Mouse (Mus musculus): ENCODE data around the gene Zfp423. TPM values are rescaled to one million over a fixed set of nuclear protein-coding genes. Genes with fewer than 3 reads are reported as not detected.

Zfp423 gene
- polyA plus RNA-seq, 1 experiment from 2014 or later = 23.1 TPM

- H3K27ac ChIP-seq (replicated peaks; ENCODE audit: low read depth, low read length) = peak overlapping the region; percentile 75
- H3K36me3 ChIP-seq (ENCODE audit: control insufficient read depth, insufficient read depth, low read length) = no peaks in the 10 kb centered on the region
- ATAC-seq (ENCODE audit: low read depth) (peak; percentile 34; the same call in 1 of the 2 replicates), DNase-seq (ENCODE audit: low spot score) (peak; percentile 86)
- H3K9me3 ChIP-seq (ENCODE audit: control insufficient read depth, low read length) = no peaks in the 10 kb centered on the region
- H3K9ac ChIP-seq (ENCODE audit: low read depth, low read length) = peak overlapping the region; percentile 14; the same call in 1 of the 2 replicates
- H3K27me3 ChIP-seq (replicated peaks; ENCODE audit: control insufficient read depth, insufficient read depth, low read length) = no peaks in the 10 kb centered on the region
- peaks cover 40% of the 10 kb centered on the region for H3K4me1 ChIP-seq (ENCODE audit: control insufficient read depth, insufficient read depth, low read length)
- H3K4me3 ChIP-seq (ENCODE audit: low read depth, low read length) = no peak overlapping the region
- H3K4me2 ChIP-seq (ENCODE audit: low read depth, low read length) = no peak overlapping the region
- 44% methylated on average over 8 of the region's 8 CpGs for WGBS
Observed at GRCm38 (mm10) chr8:87723015-87723414, 236.4 kb downstream of the Zfp423 start.

- H3K9me3 ChIP-seq (ENCODE audit: control insufficient read depth, low read length) = no peaks in the 10 kb centered on the region
- no peaks in the 10 kb centered on the region for H3K36me3 ChIP-seq (ENCODE audit: control insufficient read depth, insufficient read depth, low read length)
- 50% methylated on average over 27 of the region's 27 CpGs for WGBS
- H3K9ac ChIP-seq (ENCODE audit: low read depth, low read length) = peak overlapping the region; percentile 39
- H3K27ac ChIP-seq (replicated peaks; ENCODE audit: low read depth, low read length) = peak overlapping the region; percentile 79
- no peak overlapping the region for H3K4me3 ChIP-seq (ENCODE audit: low read depth, low read length)
- peak overlapping the region; percentile 26; the same call in 1 of the 2 replicates for H3K4me2 ChIP-seq (ENCODE audit: low read depth, low read length)
- H3K27me3 ChIP-seq (replicated peaks; ENCODE audit: control insufficient read depth, insufficient read depth, low read length) = no peaks in the 10 kb centered on the region
- ATAC-seq (ENCODE audit: low read depth) (no peak), DNase-seq (ENCODE audit: low spot score) (peak; percentile 68)
- H3K4me1 ChIP-seq (ENCODE audit: control insufficient read depth, insufficient read depth, low read length) = peaks cover 64% of the 10 kb centered on the region
Observed at GRCm38 (mm10) chr8:87719137-87719815, 240.1 kb downstream of the Zfp423 start.

- H3K36me3 ChIP-seq (ENCODE audit: control insufficient read depth, insufficient read depth, low read length) = no peaks in the 10 kb centered on the region
Observed at GRCm38 (mm10) chr8:87717445-87717844, 241.9 kb downstream of the Zfp423 start.

GRCm38 (mm10) chr8:87716726-87717248, 242.6 kb downstream of the Zfp423 start:
- Histone ChIP-seq H3K36me3 (ENCODE audit: control insufficient read depth, insufficient read depth, low read length) (no peaks in the 10 kb centered on the region), H3K4me3 (ENCODE audit: low read depth, low read length) (0 out of 2 replicates have a peak overlapping the region, but pooled peaks have one; percentile 12), H3K4me1 (ENCODE audit: control insufficient read depth, insufficient read depth, low read length) (peaks cover 49% of the 10 kb centered on the region), H3K27ac (replicated peaks; ENCODE audit: low read depth, low read length) (peak overlapping the region; percentile 83), H3K9me3 (ENCODE audit: control insufficient read depth, low read length) (no peaks in the 10 kb centered on the region), H3K27me3 (replicated peaks; ENCODE audit: control insufficient read depth, insufficient read depth, low read length) (no peaks in the 10 kb centered on the region), H3K9ac (ENCODE audit: low read depth, low read length) (peak overlapping the region; percentile 45), H3K4me2 (ENCODE audit: low read depth, low read length) (peak overlapping the region; percentile 51)
- no peak for DNase-seq (ENCODE audit: low spot score)
- WGBS = 23% methylated on average over 9 of the region's 9 CpGs
- ATAC-seq (ENCODE audit: low read depth) = no peak

More at GRCm38 (mm10) chr8:87717445-87717844, 241.9 kb downstream of the Zfp423 start:
- H3K4me3 ChIP-seq (ENCODE audit: low read depth, low read length) = no peak overlapping the region
- peaks cover 49% of the 10 kb centered on the region for H3K4me1 ChIP-seq (ENCODE audit: control insufficient read depth, insufficient read depth, low read length)
- ATAC-seq (ENCODE audit: low read depth) = no peak
- no peak overlapping the region for H3K4me2 ChIP-seq (ENCODE audit: low read depth, low read length)
- no peak overlapping the region for H3K9ac ChIP-seq (ENCODE audit: low read depth, low read length)
- peak; percentile 71 for DNase-seq (ENCODE audit: low spot score)
- H3K27me3 ChIP-seq (replicated peaks; ENCODE audit: control insufficient read depth, insufficient read depth, low read length) = no peaks in the 10 kb centered on the region
- no peaks in the 10 kb centered on the region for H3K9me3 ChIP-seq (ENCODE audit: control insufficient read depth, low read length)
- 0 out of 2 replicates have a peak overlapping the region, but pooled peaks have one; percentile 83 for H3K27ac ChIP-seq (replicated peaks; ENCODE audit: low read depth, low read length)
- WGBS = 63% methylated on average over 5 of the region's 5 CpGs

- 8% methylated on average over 24 of the region's 24 CpGs for WGBS
- peak; percentile 88 for DNase-seq (ENCODE audit: low spot score)
- Histone ChIP-seq H3K4me1 (ENCODE audit: control insufficient read depth, insufficient read depth, low read length) (peaks cover 48% of the 10 kb centered on the region), H3K4me3 (ENCODE audit: low read depth, low read length) (peak overlapping the region; percentile 12), H3K27ac (replicated peaks; ENCODE audit: low read depth, low read length) (peak overlapping the region; percentile 83), H3K36me3 (ENCODE audit: control insufficient read depth, insufficient read depth, low read length) (no peaks in the 10 kb centered on the region), H3K27me3 (replicated peaks; ENCODE audit: control insufficient read depth, insufficient read depth, low read length) (no peaks in the 10 kb centered on the region), H3K4me2 (ENCODE audit: low read depth, low read length) (peak overlapping the region; percentile 51), H3K9me3 (ENCODE audit: control insufficient read depth, low read length) (no peaks in the 10 kb centered on the region), H3K9ac (ENCODE audit: low read depth, low read length) (peak overlapping the region; percentile 45)
- ATAC-seq (ENCODE audit: low read depth) = peak; percentile 88
Observed at GRCm38 (mm10) chr8:87715731-87716682, 243.4 kb downstream of the Zfp423 start.

- ATAC-seq (ENCODE audit: low read depth) (no peak), DNase-seq (ENCODE audit: low spot score) (no peak)
- H3K4me2 ChIP-seq (ENCODE audit: low read depth, low read length) = no peak overlapping the region
- no peaks in the 10 kb centered on the region for H3K36me3 ChIP-seq (ENCODE audit: control insufficient read depth, insufficient read depth, low read length)
- WGBS = 87% methylated on average over 3 of the region's 3 CpGs
- H3K27ac ChIP-seq (replicated peaks; ENCODE audit: low read depth, low read length) = no peak overlapping the region
- no peak overlapping the region for H3K4me3 ChIP-seq (ENCODE audit: low read depth, low read length)
- no peaks in the 10 kb centered on the region for H3K27me3 ChIP-seq (replicated peaks; ENCODE audit: control insufficient read depth, insufficient read depth, low read length)
- H3K4me1 ChIP-seq (ENCODE audit: control insufficient read depth, insufficient read depth, low read length) = peaks cover 33% of the 10 kb centered on the region
- no peaks in the 10 kb centered on the region for H3K9me3 ChIP-seq (ENCODE audit: control insufficient read depth, low read length)
- no peak overlapping the region for H3K9ac ChIP-seq (ENCODE audit: low read depth, low read length)
Observed at GRCm38 (mm10) chr8:87713946-87714345, 245.4 kb downstream of the Zfp423 start.

GRCm38 (mm10) chr8:87711955-87712354, 247.4 kb downstream of the Zfp423 start:
- H3K9me3 ChIP-seq (ENCODE audit: control insufficient read depth, low read length) = no peaks in the 10 kb centered on the region
- no peak overlapping the region for H3K4me3 ChIP-seq (ENCODE audit: low read depth, low read length)
- H3K4me1 ChIP-seq (ENCODE audit: control insufficient read depth, insufficient read depth, low read length) = peaks cover 19% of the 10 kb centered on the region
- H3K4me2 ChIP-seq (ENCODE audit: low read depth, low read length) = no peak overlapping the region
- no peak overlapping the region for H3K27ac ChIP-seq (replicated peaks; ENCODE audit: low read depth, low read length)
- no peaks in the 10 kb centered on the region for H3K27me3 ChIP-seq (replicated peaks; ENCODE audit: control insufficient read depth, insufficient read depth, low read length)
- H3K9ac ChIP-seq (ENCODE audit: low read depth, low read length) = no peak overlapping the region
- no peaks in the 10 kb centered on the region for H3K36me3 ChIP-seq (ENCODE audit: control insufficient read depth, insufficient read depth, low read length)
- ATAC-seq (ENCODE audit: low read depth) (no peak), DNase-seq (ENCODE audit: low spot score) (no peak)
- WGBS = 63% methylated on average over 6 of the region's 6 CpGs

- Histone ChIP-seq H3K4me2 (ENCODE audit: low read depth, low read length) (0 out of 2 replicates have a peak overlapping the region, but pooled peaks have one; percentile 19), H3K9ac (ENCODE audit: low read depth, low read length) (no peak overlapping the region), H3K36me3 (ENCODE audit: control insufficient read depth, insufficient read depth, low read length) (no peaks in the 10 kb centered on the region), H3K4me3 (ENCODE audit: low read depth, low read length) (no peak overlapping the region), H3K27me3 (replicated peaks; ENCODE audit: control insufficient read depth, insufficient read depth, low read length) (no peaks in the 10 kb centered on the region), H3K27ac (replicated peaks; ENCODE audit: low read depth, low read length) (peak overlapping the region; percentile 11; the same call in 1 of the 2 replicates), H3K4me1 (ENCODE audit: control insufficient read depth, insufficient read depth, low read length) (peaks cover 8% of the 10 kb centered on the region), H3K9me3 (ENCODE audit: control insufficient read depth, low read length) (no peaks in the 10 kb centered on the region)
- ATAC-seq (ENCODE audit: low read depth) (no peak), DNase-seq (ENCODE audit: low spot score) (no peak)
- WGBS = 29% methylated on average over 11 of the region's 11 CpGs
Observed at GRCm38 (mm10) chr8:87708127-87708637, 251.2 kb downstream of the Zfp423 start.
